Mouse (Mus musculus): ENCODE measurements at regions not wholly inside any gene's neighbourhood (a gene's known extent, or its start where the extent isn't known, plus 50 kb on each side); places are given as distances from the start of the nearest gene placed in this dataset.

- Histone ChIP-seq H3K4me1 (ENCODE audit: control insufficient read depth, insufficient read depth, low read length) (no peaks in the 10 kb centered on the region), H3K27me3 (ENCODE audit: control insufficient read depth, insufficient read depth, low read length) (no peaks in the 10 kb centered on the region), H3K4me2 (ENCODE audit: low read depth) (no peak overlapping the region), H3K36me3 (ENCODE audit: control insufficient read depth, insufficient read depth, low read length) (no peaks in the 10 kb centered on the region), H3K4me3 (ENCODE audit: low read depth, low read length) (no peak overlapping the region), H3K27ac (ENCODE audit: low read depth, low read length) (no peak overlapping the region), H3K9me3 (ENCODE audit: control insufficient read depth, low read length) (no peaks in the 10 kb centered on the region), H3K9ac (ENCODE audit: low read length) (no peak overlapping the region)
- DNase-seq (ENCODE audit: low spot score), result no peak
- ATAC-seq (ENCODE audit: insufficient read depth, low FRiP score, low TSS enrichment), result no peak
- 97% methylated on average over 4 of the region's 4 CpGs for WGBS
Measured at GRCm38 (mm10) chr7:111313921-111314320, 231.1 kb upstream of the Eif4g2 start.

- DNase-seq (ENCODE audit: low spot score), result no peak
- Histone ChIP-seq H3K9ac (ENCODE audit: low read length) (no peak overlapping the region), H3K4me2 (ENCODE audit: low read depth) (no peak overlapping the region), H3K27me3 (ENCODE audit: control insufficient read depth, insufficient read depth, low read length) (no peaks in the 10 kb centered on the region), H3K4me1 (ENCODE audit: control insufficient read depth, insufficient read depth, low read length) (no peaks in the 10 kb centered on the region), H3K4me3 (ENCODE audit: low read depth, low read length) (no peak overlapping the region), H3K27ac (ENCODE audit: low read depth, low read length) (no peak overlapping the region), H3K9me3 (ENCODE audit: control insufficient read depth, low read length) (no peaks in the 10 kb centered on the region), H3K36me3 (ENCODE audit: control insufficient read depth, insufficient read depth, low read length) (no peaks in the 10 kb centered on the region)
- ATAC-seq (ENCODE audit: insufficient read depth, low FRiP score, low TSS enrichment), result no peak
Measured at GRCm38 (mm10) chr7:111305196-111305595, 222.4 kb upstream of the Eif4g2 start.

GRCm38 (mm10) chr7:111301791-111302488 is 219.1 kb upstream of the Eif4g2 start:
- ATAC-seq (ENCODE audit: insufficient read depth, low FRiP score, low TSS enrichment) (no peak), DNase-seq (ENCODE audit: low spot score) (peak; percentile 21)
- Histone ChIP-seq H3K4me3 (ENCODE audit: low read depth, low read length) (no peak overlapping the region), H3K27ac (ENCODE audit: low read depth, low read length) (no peak overlapping the region), H3K27me3 (ENCODE audit: control insufficient read depth, insufficient read depth, low read length) (no peaks in the 10 kb centered on the region), H3K36me3 (ENCODE audit: control insufficient read depth, insufficient read depth, low read length) (no peaks in the 10 kb centered on the region), H3K9ac (ENCODE audit: low read length) (no peak overlapping the region), H3K4me1 (ENCODE audit: control insufficient read depth, insufficient read depth, low read length) (no peaks in the 10 kb centered on the region), H3K4me2 (ENCODE audit: low read depth) (no peak overlapping the region), H3K9me3 (ENCODE audit: control insufficient read depth, low read length) (no peaks in the 10 kb centered on the region)
- 67% methylated on average over 16 of the region's 16 CpGs for WGBS

GRCm38 (mm10) chr7:111297174-111297902 is 214.5 kb upstream of the Eif4g2 start:
- 70% methylated on average over 9 of the region's 9 CpGs for WGBS
- Histone ChIP-seq H3K4me3 (ENCODE audit: low read depth, low read length) (no peak overlapping the region), H3K36me3 (ENCODE audit: control insufficient read depth, insufficient read depth, low read length) (no peaks in the 10 kb centered on the region), H3K4me1 (ENCODE audit: control insufficient read depth, insufficient read depth, low read length) (no peaks in the 10 kb centered on the region), H3K27me3 (ENCODE audit: control insufficient read depth, insufficient read depth, low read length) (no peaks in the 10 kb centered on the region), H3K9ac (ENCODE audit: low read length) (no peak overlapping the region), H3K27ac (ENCODE audit: low read depth, low read length) (0 out of 2 replicates have a peak overlapping the region, but pooled peaks have one; percentile 10), H3K9me3 (ENCODE audit: control insufficient read depth, low read length) (no peaks in the 10 kb centered on the region), H3K4me2 (ENCODE audit: low read depth) (no peak overlapping the region)
- DNase-seq (ENCODE audit: low spot score) (peak; percentile 22), ATAC-seq (ENCODE audit: insufficient read depth, low FRiP score, low TSS enrichment) (peak; percentile 79; the same call in 1 of the 2 replicates)

GRCm38 (mm10) chr7:111283411-111283955 is 200.7 kb upstream of the Eif4g2 start:
- Histone ChIP-seq H3K27ac (ENCODE audit: low read depth, low read length) (no peak overlapping the region), H3K4me2 (ENCODE audit: low read depth) (no peak overlapping the region), H3K27me3 (ENCODE audit: control insufficient read depth, insufficient read depth, low read length) (no peaks in the 10 kb centered on the region), H3K4me1 (ENCODE audit: control insufficient read depth, insufficient read depth, low read length) (0 out of 2 replicates have a peak, but pooled peaks cover 2% of the 10 kb centered on the region), H3K36me3 (ENCODE audit: control insufficient read depth, insufficient read depth, low read length) (no peaks in the 10 kb centered on the region), H3K9ac (ENCODE audit: low read length) (no peak overlapping the region), H3K9me3 (ENCODE audit: control insufficient read depth, low read length) (no peaks in the 10 kb centered on the region), H3K4me3 (ENCODE audit: low read depth, low read length) (no peak overlapping the region)
- ATAC-seq (ENCODE audit: insufficient read depth, low FRiP score, low TSS enrichment) (no peak), DNase-seq (ENCODE audit: low spot score) (peak; percentile 43)
- 33% methylated on average over 13 of the region's 13 CpGs for WGBS

- DNase-seq (ENCODE audit: low spot score) (peak; percentile 55), ATAC-seq (ENCODE audit: insufficient read depth, low FRiP score, low TSS enrichment) (no peak; the same call in 1 of the 2 replicates)
- WGBS, result 30% methylated on average over 8 of the region's 8 CpGs
Measured at GRCm38 (mm10) chr7:111282314-111282713, 199.5 kb upstream of the Eif4g2 start.

GRCm38 (mm10) chr7:111277703-111278102 is 194.9 kb upstream of the Eif4g2 start:
- ATAC-seq (ENCODE audit: insufficient read depth, low FRiP score, low TSS enrichment) (no peak), DNase-seq (ENCODE audit: low spot score) (no peak)
- H3K9ac ChIP-seq (ENCODE audit: low read length), result no peak overlapping the region
- no peaks in the 10 kb centered on the region for H3K36me3 ChIP-seq (ENCODE audit: control insufficient read depth, insufficient read depth, low read length)
- no peak overlapping the region for H3K4me2 ChIP-seq (ENCODE audit: low read depth)
- no peaks in the 10 kb centered on the region for H3K27me3 ChIP-seq (ENCODE audit: control insufficient read depth, insufficient read depth, low read length)
- H3K27ac ChIP-seq (ENCODE audit: low read depth, low read length), result no peak overlapping the region
- 90% methylated on average over 3 of the region's 3 CpGs for WGBS
- H3K4me3 ChIP-seq (ENCODE audit: low read depth, low read length), result no peak overlapping the region
- H3K4me1 ChIP-seq (ENCODE audit: control insufficient read depth, insufficient read depth, low read length), result 0 out of 2 replicates have a peak, but pooled peaks cover 2% of the 10 kb centered on the region
- no peaks in the 10 kb centered on the region for H3K9me3 ChIP-seq (ENCODE audit: control insufficient read depth, low read length)

More at GRCm38 (mm10) chr7:111282314-111282713, 199.5 kb upstream of the Eif4g2 start:
- H3K9ac ChIP-seq (ENCODE audit: low read length), result no peak overlapping the region
- no peak overlapping the region for H3K27ac ChIP-seq (ENCODE audit: low read depth, low read length)
- H3K4me2 ChIP-seq (ENCODE audit: low read depth), result no peak overlapping the region
- H3K36me3 ChIP-seq (ENCODE audit: control insufficient read depth, insufficient read depth, low read length), result no peaks in the 10 kb centered on the region
- H3K4me1 ChIP-seq (ENCODE audit: control insufficient read depth, insufficient read depth, low read length), result 0 out of 2 replicates have a peak, but pooled peaks cover 2% of the 10 kb centered on the region
- H3K27me3 ChIP-seq (ENCODE audit: control insufficient read depth, insufficient read depth, low read length), result no peaks in the 10 kb centered on the region
- H3K9me3 ChIP-seq (ENCODE audit: control insufficient read depth, low read length), result no peaks in the 10 kb centered on the region
- H3K4me3 ChIP-seq (ENCODE audit: low read depth, low read length), result no peak overlapping the region

- WGBS, result 94% methylated on average over 5 of the region's 5 CpGs
- no peaks in the 10 kb centered on the region for H3K9me3 ChIP-seq (ENCODE audit: control insufficient read depth, low read length)
Measured at GRCm38 (mm10) chr7:111273839-111274238, 191.0 kb upstream of the Eif4g2 start.

More at GRCm38 (mm10) chr7:111273839-111274238, 191.0 kb upstream of the Eif4g2 start:
- Histone ChIP-seq H3K4me3 (ENCODE audit: low read depth, low read length) (no peak overlapping the region), H3K27ac (ENCODE audit: low read depth, low read length) (no peak overlapping the region), H3K36me3 (ENCODE audit: control insufficient read depth, insufficient read depth, low read length) (no peaks in the 10 kb centered on the region), H3K4me1 (ENCODE audit: control insufficient read depth, insufficient read depth, low read length) (no peaks in the 10 kb centered on the region), H3K9ac (ENCODE audit: low read length) (no peak overlapping the region), H3K27me3 (ENCODE audit: control insufficient read depth, insufficient read depth, low read length) (no peaks in the 10 kb centered on the region), H3K4me2 (ENCODE audit: low read depth) (no peak overlapping the region)
- DNase-seq (ENCODE audit: low spot score), result no peak
- ATAC-seq (ENCODE audit: insufficient read depth, low FRiP score, low TSS enrichment), result no peak

Data from neural tube, embryonic 11.5 days (tissue).